12 mouse cellular contexts compared by ENCODE assay signal in the genomic region with DNA sequence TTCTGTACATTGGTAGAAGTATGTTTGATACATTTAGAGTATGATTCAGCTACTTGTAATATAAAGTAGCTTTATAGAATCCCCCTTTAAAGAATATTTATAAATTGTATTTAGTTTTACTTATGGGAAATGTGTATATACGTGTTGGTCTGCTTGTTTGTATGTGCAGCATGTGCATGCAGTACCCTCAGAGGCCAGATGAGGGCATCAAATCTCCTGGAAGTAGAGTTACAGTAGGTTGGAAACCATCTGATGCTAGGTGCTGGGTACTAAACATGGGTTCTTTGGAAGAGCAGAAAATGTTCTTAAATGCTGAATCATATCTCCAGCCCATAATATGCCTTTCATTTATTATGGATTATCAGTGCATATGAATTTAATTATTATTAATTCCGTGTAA. TPM values are rescaled to one million over a fixed set of nuclear protein-coding genes. Genes with fewer than 3 reads are reported as not detected.
DNase-seq lines count a peak whose midpoint lies in the region.
"Had no signal": no experiment of that assay in that cellular context is flagged by ENCODE, and none has a peak within 500 bp of the region (broad histone marks: within the 10 kb centered on the region; RNA-seq: fewer than 3 reads in every experiment).

No protein-coding gene starts in this region.

- peak; percentile 2 to 4 for DNase-seq in kidney, postnatal 36 days
- no peak for DNase-seq in kidney, adult 18-20 months
- DNase-seq in right cerebral cortex, postnatal 4 days = peak; percentile 11
- no peak for DNase-seq in right cerebral cortex, postnatal 36 days (ENCODE audit: low spot score in 2 of 2)
- DNase-seq in ES-CJ7 (ENCODE audit: low read depth, low spot score) = peak; percentile 53
- no peak for DNase-seq in yolk sac, embryonic 10.5 days (ENCODE audit: low spot score)
- no peak for DNase-seq in adrenal gland, adult 18-20 months (ENCODE audit: low spot score in 2 of 2)
- DNase-seq: adrenal gland, postnatal 14 days; cerebellum, adult 11-12 months; cerebellum, postnatal 36 days; gastrocnemius, adult 2 months; thymus, adult 2 months had no signal

RNA-seq across cellular contexts. Expression of a gene that starts 46.2 kb away (rescaled TPM):
- total RNA-seq in adrenal gland, adult 18-20 months (2021) = under 1 TPM; 0.26 to 0.40 TPM

Comparison
In these comparisons a context has a peak if more than half of its experiments do, and no peak if none do; other contexts are left out.
1. DNase-seq: peak in kidney, postnatal 36 days (2 of 2), right cerebral cortex, postnatal 4 days (single experiment) and ES-CJ7 (single experiment); none in kidney, adult 18-20 months (single experiment), right cerebral cortex, postnatal 36 days (0 of 2), yolk sac, embryonic 10.5 days (single experiment) and adrenal gland, adult 18-20 months (0 of 2).